Mouse (Mus musculus) testis, adult 2 months (tissue): ENCODE results near the gene Kifc5b.

Experiments
- CTCF ChIP-seq: fragments of 200-500 bp; IDR thresholded peaks from 2 replicates; pipeline ENCODE4 v1.5.1; 2012; ENCODE audit warnings: low read depth, mild to moderate bottlenecking, inconsistent platforms, low read length, moderate library complexity; ENCODE audit not compliant: control insufficient read depth, insufficient read depth, insufficient replicate concordance
- POLR2A ChIP-seq: fragments of 200-500 bp; IDR thresholded peaks from 2 replicates; pipeline ENCODE4 v1.6.1; 2012; ENCODE audit warnings: low read depth, mild to moderate bottlenecking, inconsistent platforms, low read length, moderate library complexity; ENCODE audit not compliant: control insufficient read depth

DNA sequence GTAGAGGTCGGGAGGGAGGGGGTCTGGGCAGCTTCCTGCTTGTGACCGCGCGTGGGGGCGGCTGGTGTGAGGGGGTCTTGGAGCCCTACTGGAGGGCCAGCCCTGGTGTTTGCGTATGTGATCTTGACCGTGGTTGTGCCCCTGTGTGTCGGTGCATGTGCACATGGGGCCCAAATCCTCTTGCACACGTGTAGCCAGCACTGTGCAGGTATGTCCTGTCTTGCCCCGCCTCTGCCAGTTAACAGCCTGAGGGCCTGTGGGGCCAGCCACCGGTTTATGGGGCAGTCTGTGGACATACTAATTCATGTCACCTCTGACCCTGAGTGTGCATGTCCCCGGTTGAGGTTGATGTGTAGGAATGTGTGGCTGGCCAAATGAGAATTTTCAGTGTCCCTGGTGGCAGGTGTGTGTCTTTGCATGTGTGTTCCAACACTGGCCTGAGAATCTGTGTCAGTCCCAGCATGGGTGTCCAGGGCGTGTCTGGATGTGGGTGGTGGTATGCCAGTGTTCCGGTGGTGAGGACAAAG is 32.2 kb downstream of the Kifc5b start:
- TF ChIP-seq CTCF (no peak), POLR2A (no peak)
